Mouse (Mus musculus): Measurements from ENCODE around the gene Lair1. TPM values are rescaled to one million over a fixed set of nuclear protein-coding genes. Genes with fewer than 3 reads are reported as not detected.

The Lair1 gene
- polyA plus RNA-seq (2015; fragmentation: Nextera tagmentation; extraction: Ambion mirVana): 0.33 and 0.77 TPM in 2 replicates

- H3K9me3 ChIP-seq: no peaks in the 10 kb centered on the region
- no peak within 1 kb of the TSS for H3K9ac ChIP-seq
- H3K36me3 ChIP-seq: no peaks in the 10 kb centered on the region
- H3K27ac ChIP-seq: no peak within 1 kb of the TSS
- WGBS: 66% methylated on average over 2 of the region's 2 CpGs
- H3K27me3 ChIP-seq: no peaks in the 10 kb centered on the region
- ATAC-seq (ENCODE audit: insufficient number of reproducible peaks, insufficient read depth, low FRiP score, low TSS enrichment, low read depth): no peak
- no peak within 1 kb of the TSS for H3K4me3 ChIP-seq
- no peak within 1 kb of the TSS for H3K4me2 ChIP-seq
- H3K4me1 ChIP-seq: no peaks in the 10 kb centered on the region
Measured at GRCm38 (mm10) chr7:4063013-4063412, at the start of gene Lair1. TSS of gene Lair1 (minus strand) at chr7:4063204.

GRCm38 (mm10) chr7:4111766-4112165, 48.8 kb upstream of the Lair1 start:
- Histone ChIP-seq H3K27me3 (no peaks in the 10 kb centered on the region), H3K36me3 (no peaks in the 10 kb centered on the region), H3K4me1 (no peaks in the 10 kb centered on the region), H3K4me3 (no peak overlapping the region), H3K9me3 (no peaks in the 10 kb centered on the region), H3K9ac (no peak overlapping the region), H3K4me2 (no peak overlapping the region), H3K27ac (no peak overlapping the region)
- no peak for ATAC-seq (ENCODE audit: insufficient number of reproducible peaks, insufficient read depth, low FRiP score, low TSS enrichment, low read depth)
- WGBS: 58% methylated on average over 3 of the region's 3 CpGs

- no peak overlapping the region for H3K27ac ChIP-seq
- no peak overlapping the region for H3K4me3 ChIP-seq
- no peak overlapping the region for H3K9ac ChIP-seq
- H3K27me3 ChIP-seq: no peaks in the 10 kb centered on the region
- ATAC-seq (ENCODE audit: insufficient number of reproducible peaks, insufficient read depth, low FRiP score, low TSS enrichment, low read depth): no peak
- 22% methylated on average over 4 of the region's 4 CpGs for WGBS
- H3K9me3 ChIP-seq: no peaks in the 10 kb centered on the region
- H3K36me3 ChIP-seq: no peaks in the 10 kb centered on the region
- H3K4me1 ChIP-seq: no peaks in the 10 kb centered on the region
- no peak overlapping the region for H3K4me2 ChIP-seq
Measured at GRCm38 (mm10) chr7:4103411-4103810, 40.4 kb upstream of the Lair1 start.

- Histone ChIP-seq H3K9me3 (no peaks in the 10 kb centered on the region), H3K4me1 (no peaks in the 10 kb centered on the region), H3K27ac (no peak overlapping the region), H3K4me3 (no peak overlapping the region), H3K27me3 (no peaks in the 10 kb centered on the region), H3K4me2 (no peak overlapping the region), H3K9ac (no peak overlapping the region), H3K36me3 (no peaks in the 10 kb centered on the region)
- no peak for ATAC-seq (ENCODE audit: insufficient number of reproducible peaks, insufficient read depth, low FRiP score, low TSS enrichment, low read depth)
- 83% methylated on average over 5 of the region's 5 CpGs for WGBS
Measured at GRCm38 (mm10) chr7:4101144-4101543, 38.1 kb upstream of the Lair1 start.

- Histone ChIP-seq H3K27ac (no peak overlapping the region), H3K4me2 (no peak overlapping the region), H3K4me3 (no peak overlapping the region), H3K36me3 (no peaks in the 10 kb centered on the region), H3K4me1 (no peaks in the 10 kb centered on the region), H3K27me3 (no peaks in the 10 kb centered on the region), H3K9me3 (no peaks in the 10 kb centered on the region), H3K9ac (no peak overlapping the region)
- no peak for ATAC-seq (ENCODE audit: insufficient number of reproducible peaks, insufficient read depth, low FRiP score, low TSS enrichment, low read depth)
- WGBS: 71% methylated on average over 2 of the region's 2 CpGs
Measured at GRCm38 (mm10) chr7:4098832-4099231, 35.8 kb upstream of the Lair1 start.

- Histone ChIP-seq H3K27ac (no peak overlapping the region), H3K4me3 (no peak overlapping the region), H3K4me2 (no peak overlapping the region), H3K4me1 (no peaks in the 10 kb centered on the region), H3K9ac (no peak overlapping the region), H3K36me3 (no peaks in the 10 kb centered on the region), H3K9me3 (no peaks in the 10 kb centered on the region), H3K27me3 (no peaks in the 10 kb centered on the region)
- no peak for ATAC-seq (ENCODE audit: insufficient number of reproducible peaks, insufficient read depth, low FRiP score, low TSS enrichment, low read depth)
- 79% methylated on average over 2 of the region's 2 CpGs for WGBS
Measured at GRCm38 (mm10) chr7:4098301-4098700, 35.3 kb upstream of the Lair1 start.

- Histone ChIP-seq H3K27ac (no peak overlapping the region), H3K4me1 (no peaks in the 10 kb centered on the region), H3K27me3 (no peaks in the 10 kb centered on the region), H3K36me3 (no peaks in the 10 kb centered on the region), H3K4me3 (no peak overlapping the region), H3K9me3 (no peaks in the 10 kb centered on the region), H3K4me2 (no peak overlapping the region), H3K9ac (no peak overlapping the region)
- ATAC-seq (ENCODE audit: insufficient number of reproducible peaks, insufficient read depth, low FRiP score, low TSS enrichment, low read depth): no peak
- 30% methylated on average over 8 of the region's 8 CpGs for WGBS
Measured at GRCm38 (mm10) chr7:4091170-4091569, 28.2 kb upstream of the Lair1 start.

GRCm38 (mm10) chr7:4088679-4089078, 25.7 kb upstream of the Lair1 start:
- H3K9me3 ChIP-seq: no peaks in the 10 kb centered on the region
- no peaks in the 10 kb centered on the region for H3K4me1 ChIP-seq
- no peaks in the 10 kb centered on the region for H3K27me3 ChIP-seq
- WGBS: 81% methylated on average over 2 of the region's 2 CpGs
- H3K27ac ChIP-seq: no peak overlapping the region
- no peak overlapping the region for H3K4me2 ChIP-seq
- ATAC-seq (ENCODE audit: insufficient number of reproducible peaks, insufficient read depth, low FRiP score, low TSS enrichment, low read depth): no peak
- H3K9ac ChIP-seq: no peak overlapping the region
- H3K4me3 ChIP-seq: no peak overlapping the region
- no peaks in the 10 kb centered on the region for H3K36me3 ChIP-seq

- H3K4me1 ChIP-seq: no peaks in the 10 kb centered on the region
- no peaks in the 10 kb centered on the region for H3K9me3 ChIP-seq
- ATAC-seq (ENCODE audit: insufficient number of reproducible peaks, insufficient read depth, low FRiP score, low TSS enrichment, low read depth): no peak
- no peak overlapping the region for H3K9ac ChIP-seq
- H3K4me2 ChIP-seq: no peak overlapping the region
- 75% methylated on average over 6 of the region's 6 CpGs for WGBS
- H3K36me3 ChIP-seq: no peaks in the 10 kb centered on the region
- no peaks in the 10 kb centered on the region for H3K27me3 ChIP-seq
- no peak overlapping the region for H3K27ac ChIP-seq
- H3K4me3 ChIP-seq: no peak overlapping the region
Measured at GRCm38 (mm10) chr7:4087896-4088480, 25.0 kb upstream of the Lair1 start.

GRCm38 (mm10) chr7:4087238-4087895, 24.4 kb upstream of the Lair1 start:
- no peak overlapping the region for H3K4me2 ChIP-seq
- no peaks in the 10 kb centered on the region for H3K36me3 ChIP-seq
- H3K27me3 ChIP-seq: no peaks in the 10 kb centered on the region
- no peak overlapping the region for H3K27ac ChIP-seq
- no peak overlapping the region for H3K4me3 ChIP-seq
- no peaks in the 10 kb centered on the region for H3K9me3 ChIP-seq
- 75% methylated on average over 4 of the region's 4 CpGs for WGBS
- no peak overlapping the region for H3K9ac ChIP-seq
- no peak for ATAC-seq (ENCODE audit: insufficient number of reproducible peaks, insufficient read depth, low FRiP score, low TSS enrichment, low read depth)
- no peaks in the 10 kb centered on the region for H3K4me1 ChIP-seq

GRCm38 (mm10) chr7:4085562-4085961, 22.6 kb upstream of the Lair1 start:
- Histone ChIP-seq H3K4me2 (no peak overlapping the region), H3K9me3 (no peaks in the 10 kb centered on the region), H3K9ac (no peak overlapping the region), H3K27me3 (no peaks in the 10 kb centered on the region), H3K4me3 (no peak overlapping the region), H3K36me3 (no peaks in the 10 kb centered on the region), H3K4me1 (no peaks in the 10 kb centered on the region), H3K27ac (no peak overlapping the region)
- no peak for ATAC-seq (ENCODE audit: insufficient number of reproducible peaks, insufficient read depth, low FRiP score, low TSS enrichment, low read depth)

GRCm38 (mm10) chr7:4084161-4084560, 21.2 kb upstream of the Lair1 start:
- WGBS: 74% methylated on average over 6 of the region's 6 CpGs
- Histone ChIP-seq H3K9ac (no peak overlapping the region), H3K9me3 (no peaks in the 10 kb centered on the region), H3K27ac (no peak overlapping the region), H3K4me2 (no peak overlapping the region), H3K36me3 (no peaks in the 10 kb centered on the region), H3K27me3 (no peaks in the 10 kb centered on the region), H3K4me1 (no peaks in the 10 kb centered on the region), H3K4me3 (no peak overlapping the region)
- ATAC-seq (ENCODE audit: insufficient number of reproducible peaks, insufficient read depth, low FRiP score, low TSS enrichment, low read depth): no peak

Measured in embryonic facial prominence, embryonic 13.5 days (tissue).